Mouse (Mus musculus): ENCODE data around the gene Tle3.

Tle3 gene

GRCm38 (mm10) chr9:61371755-61372509, at the start of gene Tle3:
Gene Tle3, plus strand, starts transcription at chr9:61372366.
- peak; percentile 90 for DNase-seq (ENCODE audit: low spot score)

GRCm38 (mm10) chr9:61323221-61323620, 48.9 kb upstream of the Tle3 start:
- DNase-seq (ENCODE audit: low spot score) = no peak

GRCm38 (mm10) chr9:61323879-61324278, 48.3 kb upstream of the Tle3 start:
- DNase-seq (ENCODE audit: low spot score) = no peak

GRCm38 (mm10) chr9:61324354-61324753, 47.8 kb upstream of the Tle3 start:
- DNase-seq (ENCODE audit: low spot score) = no peak

GRCm38 (mm10) chr9:61325012-61325411, 47.2 kb upstream of the Tle3 start:
- no peak for DNase-seq (ENCODE audit: low spot score)

- DNase-seq (ENCODE audit: low spot score) = no peak
Measured at GRCm38 (mm10) chr9:61325931-61326351, 46.2 kb upstream of the Tle3 start.

GRCm38 (mm10) chr9:61326922-61327321, 45.2 kb upstream of the Tle3 start:
- DNase-seq (ENCODE audit: low spot score) = no peak

GRCm38 (mm10) chr9:61328173-61328572, 44.0 kb upstream of the Tle3 start:
- no peak for DNase-seq (ENCODE audit: low spot score)

- DNase-seq (ENCODE audit: low spot score) = no peak
Measured at GRCm38 (mm10) chr9:61330747-61331146, 41.4 kb upstream of the Tle3 start.

- DNase-seq (ENCODE audit: low spot score) = no peak
Measured at GRCm38 (mm10) chr9:61332226-61332936, 39.8 kb upstream of the Tle3 start.

GRCm38 (mm10) chr9:61336179-61336578, 36.0 kb upstream of the Tle3 start:
- no peak for DNase-seq (ENCODE audit: low spot score)

GRCm38 (mm10) chr9:61336591-61337587, 35.3 kb upstream of the Tle3 start:
- DNase-seq (ENCODE audit: low spot score) = no peak

- DNase-seq (ENCODE audit: low spot score) = no peak
Measured at GRCm38 (mm10) chr9:61337665-61338064, 34.5 kb upstream of the Tle3 start.

- DNase-seq (ENCODE audit: low spot score) = no peak
Measured at GRCm38 (mm10) chr9:61339311-61339710, 32.9 kb upstream of the Tle3 start.

GRCm38 (mm10) chr9:61340333-61340732, 31.8 kb upstream of the Tle3 start:
- DNase-seq (ENCODE audit: low spot score) = no peak

- DNase-seq (ENCODE audit: low spot score) = no peak
Measured at GRCm38 (mm10) chr9:61342297-61342696, 29.9 kb upstream of the Tle3 start.

GRCm38 (mm10) chr9:61344684-61345083, 27.5 kb upstream of the Tle3 start:
- no peak for DNase-seq (ENCODE audit: low spot score)

GRCm38 (mm10) chr9:61347011-61347410, 25.2 kb upstream of the Tle3 start:
- DNase-seq (ENCODE audit: low spot score) = no peak

GRCm38 (mm10) chr9:61348036-61348435, 24.1 kb upstream of the Tle3 start:
- DNase-seq (ENCODE audit: low spot score) = no peak

- no peak for DNase-seq (ENCODE audit: low spot score)
Measured at GRCm38 (mm10) chr9:61348616-61349015, 23.6 kb upstream of the Tle3 start.

- DNase-seq (ENCODE audit: low spot score) = no peak
Measured at GRCm38 (mm10) chr9:61349697-61350096, 22.5 kb upstream of the Tle3 start.

- DNase-seq (ENCODE audit: low spot score) = no peak
Measured at GRCm38 (mm10) chr9:61351164-61351563, 21.0 kb upstream of the Tle3 start.

Measured in spleen, adult 12 weeks (tissue).